Mouse (Mus musculus): ENCODE data around the gene Gm17617. TPM values are rescaled to one million over a fixed set of nuclear protein-coding genes. Genes with fewer than 3 reads are reported as not detected.

Gm17617 gene
- polyA plus RNA-seq, 1 experiment from 2014 or later = not detected

- no peak overlapping the region for H3K4me2 ChIP-seq
- peaks cover 70% of the 10 kb centered on the region for H3K36me3 ChIP-seq
- no peak for ATAC-seq (ENCODE audit: insufficient number of reproducible peaks, insufficient read depth, low FRiP score, low TSS enrichment, low read depth)
- H3K4me1 ChIP-seq = no peaks in the 10 kb centered on the region
- H3K27me3 ChIP-seq = no peaks in the 10 kb centered on the region
- 83% methylated on average over 6 of the region's 6 CpGs for WGBS
- H3K4me3 ChIP-seq = no peak overlapping the region
- no peak overlapping the region for H3K9ac ChIP-seq
- no peak overlapping the region for H3K27ac ChIP-seq
- no peaks in the 10 kb centered on the region for H3K9me3 ChIP-seq
Observed at GRCm38 (mm10) chr13:55114375-55114774, 19.0 kb downstream of the Gm17617 start.

- H3K9ac ChIP-seq = no peak overlapping the region
- H3K4me2 ChIP-seq = no peak overlapping the region
- peaks cover 31% of the 10 kb centered on the region for H3K36me3 ChIP-seq
- WGBS = 68% methylated on average over 8 of the region's 8 CpGs
- no peaks in the 10 kb centered on the region for H3K9me3 ChIP-seq
- no peaks in the 10 kb centered on the region for H3K27me3 ChIP-seq
- peaks cover 17% of the 10 kb centered on the region for H3K4me1 ChIP-seq
- no peak for ATAC-seq (ENCODE audit: insufficient number of reproducible peaks, insufficient read depth, low FRiP score, low TSS enrichment, low read depth)
- no peak overlapping the region for H3K27ac ChIP-seq
- no peak overlapping the region for H3K4me3 ChIP-seq
Observed at GRCm38 (mm10) chr13:55107694-55108093, 25.7 kb downstream of the Gm17617 start.

GRCm38 (mm10) chr13:55107116-55107515, 26.2 kb downstream of the Gm17617 start:
- no peak for ATAC-seq (ENCODE audit: insufficient number of reproducible peaks, insufficient read depth, low FRiP score, low TSS enrichment, low read depth)
- Histone ChIP-seq H3K9me3 (no peaks in the 10 kb centered on the region), H3K4me1 (peaks cover 17% of the 10 kb centered on the region), H3K4me2 (no peak overlapping the region), H3K9ac (no peak overlapping the region), H3K27ac (no peak overlapping the region), H3K27me3 (no peaks in the 10 kb centered on the region), H3K36me3 (peaks cover 29% of the 10 kb centered on the region), H3K4me3 (no peak overlapping the region)
- WGBS = 86% methylated on average over 4 of the region's 4 CpGs

GRCm38 (mm10) chr13:55105953-55106691, 27.2 kb downstream of the Gm17617 start:
- Histone ChIP-seq H3K9me3 (no peaks in the 10 kb centered on the region), H3K9ac (peak overlapping the region; percentile 93), H3K36me3 (peaks cover 26% of the 10 kb centered on the region), H3K4me3 (peak overlapping the region; percentile 85), H3K4me2 (peak overlapping the region; percentile 80), H3K27me3 (no peaks in the 10 kb centered on the region), H3K4me1 (peaks cover 17% of the 10 kb centered on the region), H3K27ac (peak overlapping the region; percentile 84; the same call in 1 of the 2 replicates)
- WGBS = 21% methylated on average over 8 of the region's 8 CpGs
- no peak for ATAC-seq (ENCODE audit: insufficient number of reproducible peaks, insufficient read depth, low FRiP score, low TSS enrichment, low read depth)

- Histone ChIP-seq H3K27ac (peak within 1 kb of the TSS; percentile 84), H3K9me3 (no peaks in the 10 kb centered on the region), H3K36me3 (peaks cover 22% of the 10 kb centered on the region), H3K4me1 (peaks cover 17% of the 10 kb centered on the region), H3K4me2 (peak within 1 kb of the TSS; percentile 80), H3K4me3 (peak within 1 kb of the TSS; percentile 85), H3K27me3 (no peaks in the 10 kb centered on the region), H3K9ac (peak within 1 kb of the TSS; percentile 93)
- under 1% methylated on average over 66 of the region's 66 CpGs for WGBS
- ATAC-seq (ENCODE audit: insufficient number of reproducible peaks, insufficient read depth, low FRiP score, low TSS enrichment, low read depth) = peak; percentile 93
Observed at GRCm38 (mm10) chr13:55105045-55105952, 28.0 kb downstream of the Gm17617 start, which contains the start of gene Zfp346. Gene Zfp346, plus strand, starts transcription at chr13:55105311.

- WGBS = 73% methylated on average over 2 of the region's 2 CpGs
- Histone ChIP-seq H3K27me3 (no peaks in the 10 kb centered on the region), H3K4me3 (no peak overlapping the region), H3K4me1 (peaks cover 23% of the 10 kb centered on the region), H3K4me2 (no peak overlapping the region), H3K9ac (no peak overlapping the region), H3K27ac (no peak overlapping the region), H3K36me3 (peaks cover 10% of the 10 kb centered on the region), H3K9me3 (no peaks in the 10 kb centered on the region)
- no peak for ATAC-seq (ENCODE audit: insufficient number of reproducible peaks, insufficient read depth, low FRiP score, low TSS enrichment, low read depth)
Observed at GRCm38 (mm10) chr13:55103351-55103750, 30.0 kb downstream of the Gm17617 start.

- Histone ChIP-seq H3K9ac (no peak overlapping the region), H3K4me3 (no peak overlapping the region), H3K27me3 (no peaks in the 10 kb centered on the region), H3K4me2 (no peak overlapping the region), H3K36me3 (0 out of 2 replicates have a peak, but pooled peaks cover under 1% of the 10 kb centered on the region), H3K4me1 (peaks cover 19% of the 10 kb centered on the region), H3K9me3 (no peaks in the 10 kb centered on the region), H3K27ac (no peak overlapping the region)
- no peak for ATAC-seq (ENCODE audit: insufficient number of reproducible peaks, insufficient read depth, low FRiP score, low TSS enrichment, low read depth)
- WGBS = 92% methylated on average over 3 of the region's 3 CpGs
Observed at GRCm38 (mm10) chr13:55102366-55102765, 31.0 kb downstream of the Gm17617 start.

GRCm38 (mm10) chr13:55101627-55102026, 31.7 kb downstream of the Gm17617 start:
- Histone ChIP-seq H3K9me3 (no peaks in the 10 kb centered on the region), H3K27me3 (no peaks in the 10 kb centered on the region), H3K4me3 (no peak overlapping the region), H3K9ac (no peak overlapping the region), H3K27ac (no peak overlapping the region), H3K4me1 (peaks cover 14% of the 10 kb centered on the region), H3K36me3 (no peaks in the 10 kb centered on the region), H3K4me2 (no peak overlapping the region)
- no peak for ATAC-seq (ENCODE audit: insufficient number of reproducible peaks, insufficient read depth, low FRiP score, low TSS enrichment, low read depth)
- 94% methylated on average over 11 of the region's 11 CpGs for WGBS

- peak within 1 kb of the TSS; percentile 81 for H3K4me3 ChIP-seq
- H3K4me2 ChIP-seq = peak within 1 kb of the TSS; percentile 74
- peak within 1 kb of the TSS; percentile 95 for H3K27ac ChIP-seq
- H3K36me3 ChIP-seq = no peaks in the 10 kb centered on the region
- no peaks in the 10 kb centered on the region for H3K9me3 ChIP-seq
- peaks cover 6% of the 10 kb centered on the region for H3K4me1 ChIP-seq
- no peaks in the 10 kb centered on the region for H3K27me3 ChIP-seq
- ATAC-seq (ENCODE audit: insufficient number of reproducible peaks, insufficient read depth, low FRiP score, low TSS enrichment, low read depth) = peak; percentile 86
- WGBS = under 1% methylated on average over 76 of the region's 81 CpGs
- peak within 1 kb of the TSS; percentile 96 for H3K9ac ChIP-seq
Observed at GRCm38 (mm10) chr13:55099726-55100478, 33.4 kb downstream of the Gm17617 start, which contains the start of gene Uimc1. Gene Uimc1, minus strand, starts transcription at chr13:55100300.

- H3K27me3 ChIP-seq = no peaks in the 10 kb centered on the region
- no peaks in the 10 kb centered on the region for H3K9me3 ChIP-seq
- 34% methylated on average over 20 of the region's 20 CpGs for WGBS
- H3K27ac ChIP-seq = peak overlapping the region; percentile 95; the same call in 1 of the 2 replicates
- peak overlapping the region; percentile 81 for H3K4me3 ChIP-seq
- no peak for ATAC-seq (ENCODE audit: insufficient number of reproducible peaks, insufficient read depth, low FRiP score, low TSS enrichment, low read depth)
- H3K4me2 ChIP-seq = peak overlapping the region; percentile 74
- H3K9ac ChIP-seq = peak overlapping the region; percentile 96
- no peaks in the 10 kb centered on the region for H3K36me3 ChIP-seq
- H3K4me1 ChIP-seq = peaks cover 6% of the 10 kb centered on the region
Observed at GRCm38 (mm10) chr13:55099066-55099725, 34.2 kb downstream of the Gm17617 start.
